Mouse (Mus musculus) CD8-positive naive resting alpha-beta T cell, adult 57 days (primary cell): Measurements from ENCODE around the gene Aldh1a7. TPM values are rescaled to one million over a fixed set of nuclear protein-coding genes. Genes with fewer than 3 reads are reported as not detected.

Source experiments
- total RNA-seq: library from RNA; stranded (reverse); gene quantifications from one replicate; pipeline ENCODE4 v1.2.4, GENCODE M21; 2023

The Aldh1a7 gene
- total RNA-seq, result not detected

GRCm38 (mm10) chr19:20727381-20727780 lies at the start of gene Aldh1a7:
Aldh1a7 (minus strand) TSS chr19:20727562.

Other genes starting within 250 kb of the Aldh1a7 start
- 0.40 TPM for gene Aldh1a1, start 234.8 kb downstream of the Aldh1a7 start, total RNA-seq
- not detected for gene Tmc1, start 226.6 kb upstream of the Aldh1a7 start, total RNA-seq